Mouse (Mus musculus): ENCODE data around the gene Hist1h2bp. TPM values are rescaled to one million over a fixed set of nuclear protein-coding genes. Genes with fewer than 3 reads are reported as not detected.
"Not testable (repeated sequence)": the region's sequence is repeated elsewhere in the genome, so short reads cannot be mapped to it uniquely, and the experiment has no call there.

The Hist1h2bp gene
- total RNA-seq (2021), result 1 to 10 TPM; 5.4 to 5.7 TPM

DNA sequence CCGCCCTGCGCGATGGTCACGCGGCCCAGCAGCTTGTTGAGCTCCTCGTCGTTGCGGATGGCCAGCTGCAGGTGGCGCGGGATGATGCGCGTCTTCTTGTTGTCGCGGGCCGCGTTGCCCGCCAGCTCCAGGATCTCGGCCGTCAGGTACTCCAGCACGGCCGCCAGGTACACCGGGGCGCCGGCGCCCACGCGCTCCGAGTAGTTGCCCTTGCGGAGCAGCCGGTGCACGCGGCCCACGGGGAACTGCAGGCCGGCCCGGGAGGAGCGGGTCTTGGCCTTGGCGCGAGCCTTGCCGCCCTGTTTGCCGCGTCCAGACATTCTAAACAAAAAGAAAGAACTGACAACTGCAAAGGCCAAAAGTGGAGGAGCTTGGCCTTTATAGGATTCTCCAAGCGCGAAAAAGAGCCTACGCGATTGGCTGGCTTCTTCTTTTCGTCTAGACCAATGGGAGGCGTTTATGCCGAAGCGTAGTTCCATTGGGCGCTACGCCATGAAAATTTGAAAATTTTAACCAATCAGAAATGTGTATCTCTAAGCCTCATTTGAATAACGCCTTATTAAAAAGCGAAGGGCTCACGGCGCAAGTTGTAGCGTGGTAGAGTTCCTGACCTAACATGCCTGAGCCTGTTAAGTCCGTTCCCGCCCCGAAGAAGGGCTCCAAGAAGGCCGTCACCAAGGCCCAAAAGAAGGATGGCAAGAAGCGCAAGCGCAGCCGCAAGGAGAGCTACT is at the start of gene Hist1h2bp, which contains the start of gene Hist1h2an:
Gene Hist1h2bp (plus strand): TSS at position 563 of the 731 bp plus-strand sequence.
Gene Hist1h2an (minus strand): TSS at position 320 of the 731 bp plus-strand sequence.
- DNase-seq, result peak; percentile 77 to 86
- intact Hi-C loops (cut with DNase I), result loop anchor here (10.0 kb wide), 5 partner anchors 48 to 1898 kb away; partner anchors contain the start of genes Hist1h2ac, Hist1h2ai, Hist1h2ap and Hist1h2bc

DNA sequence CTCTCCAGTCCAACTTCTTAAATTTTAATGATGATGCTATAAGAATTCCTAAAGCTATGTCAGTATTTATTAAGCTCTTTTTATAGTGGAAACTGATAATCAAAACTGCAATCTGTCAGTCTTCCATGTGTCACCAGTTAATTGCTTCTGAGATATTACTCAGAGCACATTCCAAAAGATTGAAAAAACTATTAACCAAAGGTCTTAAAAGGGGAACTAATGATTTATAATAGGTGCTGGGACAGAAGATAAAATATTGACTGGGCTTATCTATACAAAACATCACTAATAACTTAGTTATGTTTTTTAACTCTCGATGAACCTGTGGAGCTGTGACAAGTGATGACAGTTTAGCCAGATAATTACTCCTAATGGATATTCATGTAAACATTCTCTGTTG is 42.3 kb upstream of the Hist1h2bp start:
- no peak for DNase-seq
- intact Hi-C loops (cut with DNase I), result loop anchor here (5.0 kb wide), 1 partner anchor 33 kb away; no protein-coding TSS in a partner anchor

DNA sequence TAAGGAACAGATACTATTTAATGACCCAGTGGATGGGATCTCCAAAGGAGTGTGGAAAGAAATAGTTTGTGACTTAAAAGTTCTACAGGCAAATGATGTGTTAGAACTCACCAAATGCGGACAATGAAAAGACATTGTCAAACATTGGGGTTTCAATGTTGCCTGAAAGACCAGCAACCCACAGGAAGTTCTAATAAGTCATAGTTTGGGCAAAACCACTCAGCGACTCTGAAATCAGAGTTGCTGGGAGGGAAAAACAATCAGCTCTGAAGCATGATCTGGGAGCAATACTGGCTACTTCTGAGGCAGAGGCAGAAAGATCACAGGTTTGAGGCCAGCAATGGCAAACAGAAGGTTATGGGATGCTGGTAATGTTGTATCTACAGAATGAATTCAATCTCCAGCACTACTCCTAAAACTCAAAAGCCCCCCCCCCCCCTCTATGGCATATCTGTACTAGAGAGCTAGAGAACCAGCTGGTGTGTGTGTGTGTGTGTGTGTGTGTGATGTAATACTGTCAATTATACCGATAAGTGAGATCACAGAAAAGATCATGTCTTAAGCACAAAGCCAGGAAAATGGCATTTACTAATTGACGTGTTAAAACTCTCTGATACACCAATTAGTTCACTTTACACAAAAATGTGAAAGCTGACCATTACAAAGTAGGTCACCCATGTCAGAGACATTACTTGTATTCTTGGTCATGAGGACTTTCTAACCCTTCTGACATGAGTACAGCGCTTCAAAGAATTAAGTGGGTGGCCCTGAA is 37.7 kb upstream of the Hist1h2bp start:
- intact Hi-C loops (cut with DNase I), result loop anchor here (1.0 to 5.0 kb wide), 2 partner anchors 15 to 37 kb away; no protein-coding TSS in a partner anchor
- no peak for DNase-seq

DNA sequence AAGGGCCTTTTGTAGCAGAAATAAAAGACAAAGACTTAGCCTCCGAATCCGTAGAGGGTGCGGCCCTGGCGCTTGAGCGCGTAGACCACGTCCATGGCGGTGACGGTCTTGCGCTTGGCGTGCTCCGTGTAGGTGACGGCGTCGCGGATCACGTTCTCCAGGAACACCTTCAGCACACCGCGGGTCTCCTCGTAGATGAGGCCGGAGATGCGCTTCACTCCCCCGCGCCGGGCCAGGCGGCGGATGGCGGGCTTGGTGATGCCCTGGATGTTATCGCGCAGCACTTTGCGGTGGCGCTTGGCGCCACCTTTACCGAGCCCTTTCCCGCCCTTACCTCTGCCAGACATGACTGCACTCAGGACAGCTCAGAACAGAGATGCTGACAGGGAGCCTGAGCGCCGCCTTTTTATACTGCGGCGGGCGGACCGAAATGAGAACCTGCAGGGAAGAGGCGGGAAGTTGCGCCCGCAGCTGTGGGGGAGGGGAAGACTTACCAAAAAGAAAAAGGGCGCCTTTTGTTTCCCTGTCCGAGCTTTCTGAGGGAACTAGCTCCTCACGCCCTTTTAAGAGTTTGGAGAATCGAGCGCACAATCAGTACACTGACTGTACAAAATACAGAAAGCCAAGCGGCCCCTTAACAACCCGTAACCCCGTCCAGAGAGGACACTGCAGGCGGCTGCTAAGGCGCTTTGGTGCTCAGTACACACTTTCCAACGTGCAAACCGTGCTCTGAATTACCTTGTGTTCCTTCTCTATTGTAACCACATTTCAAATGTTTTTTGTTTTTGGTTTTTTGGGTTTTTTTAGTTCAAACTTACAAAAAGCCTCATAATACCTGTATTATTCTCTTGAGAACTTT is 36.9 kb upstream of the Hist1h2bp start, which contains the start of gene Hist1h4k:
Gene Hist1h4k (minus strand): TSS at position 347 of the 859 bp plus-strand sequence.
- intact Hi-C loops (cut with DNase I), result loop anchor here (1.0 kb wide), 1 partner anchor 16 kb away; no protein-coding TSS in a partner anchor

DNA sequence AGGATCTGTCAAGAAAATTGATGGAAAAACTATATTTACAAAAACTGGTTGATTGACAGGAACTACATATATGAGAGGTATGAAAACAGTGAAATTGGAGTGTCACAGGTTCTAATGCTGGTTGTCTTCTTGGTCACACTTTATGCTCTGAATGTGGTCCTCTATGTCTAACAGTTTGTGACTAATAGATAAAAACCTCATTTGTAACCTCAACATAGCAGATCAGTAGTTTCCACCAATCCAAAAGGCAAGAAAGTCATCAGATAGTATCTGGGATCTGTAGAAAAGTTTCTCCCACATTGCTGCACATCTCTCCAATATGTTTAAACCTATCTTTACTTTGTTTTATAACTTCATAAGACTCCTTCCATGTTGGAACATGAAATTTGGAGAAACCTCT is 35.8 kb upstream of the Hist1h2bp start:
- intact Hi-C loops (cut with DNase I), result no loop called here
- no peak for DNase-seq

More for the DNA sequence above, 36.9 kb upstream of the Hist1h2bp start, which contains the start of gene Hist1h4k:
- DNase-seq, result peak; percentile 87

DNA sequence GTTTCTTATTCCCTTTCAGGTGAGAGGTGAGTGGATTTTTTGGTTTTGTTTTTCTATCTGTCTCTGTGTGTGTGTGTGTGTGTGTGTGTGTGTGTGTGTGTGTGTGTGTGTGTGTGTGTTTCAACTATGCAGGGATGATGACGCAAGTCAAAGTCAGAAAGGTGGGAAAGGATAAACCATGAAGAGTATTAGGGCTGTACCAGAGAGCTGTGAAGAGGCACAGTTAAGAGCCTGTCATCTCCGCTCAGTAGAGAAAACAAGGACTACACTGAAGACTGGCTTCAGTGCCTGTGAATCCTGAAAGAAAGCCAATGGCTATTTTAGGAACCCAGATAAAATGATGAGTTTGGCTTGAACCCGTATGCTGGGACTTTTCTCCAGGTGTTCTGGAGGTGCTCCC is 35.4 kb upstream of the Hist1h2bp start:
- DNase-seq, result no peak
- intact Hi-C loops (cut with DNase I), result no loop called here

DNA sequence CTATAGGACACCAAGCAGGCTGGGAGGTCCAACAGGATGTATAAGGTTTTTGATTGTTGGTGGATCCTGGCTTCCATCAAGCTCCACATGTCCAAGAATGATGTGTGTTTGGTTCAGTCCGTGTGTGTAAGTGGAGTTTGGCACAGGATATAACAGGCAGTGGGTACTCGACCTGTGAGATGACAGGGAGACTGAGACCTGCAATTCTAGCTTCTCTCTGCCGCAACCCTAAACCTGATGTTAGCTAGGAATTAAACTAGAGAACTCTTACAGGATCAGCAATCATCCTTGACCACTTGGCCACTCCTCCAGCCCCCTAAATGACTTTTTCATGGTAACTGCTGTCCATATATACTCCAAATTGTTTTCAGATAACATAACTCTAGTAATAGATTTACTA is 34.9 kb upstream of the Hist1h2bp start:
- DNase-seq, result no peak
- intact Hi-C loops (cut with DNase I), result no loop called here

DNA sequence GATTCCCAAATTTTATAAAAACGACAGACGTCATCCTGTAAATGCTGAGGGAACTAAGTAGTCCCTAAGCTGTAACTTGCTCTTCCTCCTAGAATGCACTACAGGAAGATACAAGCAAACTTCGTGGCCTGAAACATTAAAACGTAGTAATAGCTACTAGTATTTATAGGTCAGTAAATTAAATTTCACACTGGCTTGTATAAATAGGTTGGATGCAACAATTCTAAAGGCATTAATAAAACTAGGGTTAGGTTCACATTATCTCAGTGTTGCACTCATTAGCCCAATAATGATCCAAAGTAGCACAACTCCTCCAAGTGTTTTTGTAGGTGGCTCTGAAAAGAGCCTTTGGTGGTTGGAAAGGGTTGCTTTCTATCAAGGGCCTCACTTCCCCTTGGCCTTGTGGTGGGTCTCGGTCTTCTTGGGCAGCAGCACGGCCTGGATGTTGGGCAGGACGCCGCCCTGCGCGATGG is 34.2 kb upstream of the Hist1h2bp start:
- no peak for DNase-seq
- intact Hi-C loops (cut with DNase I), result no loop called here

DNA sequence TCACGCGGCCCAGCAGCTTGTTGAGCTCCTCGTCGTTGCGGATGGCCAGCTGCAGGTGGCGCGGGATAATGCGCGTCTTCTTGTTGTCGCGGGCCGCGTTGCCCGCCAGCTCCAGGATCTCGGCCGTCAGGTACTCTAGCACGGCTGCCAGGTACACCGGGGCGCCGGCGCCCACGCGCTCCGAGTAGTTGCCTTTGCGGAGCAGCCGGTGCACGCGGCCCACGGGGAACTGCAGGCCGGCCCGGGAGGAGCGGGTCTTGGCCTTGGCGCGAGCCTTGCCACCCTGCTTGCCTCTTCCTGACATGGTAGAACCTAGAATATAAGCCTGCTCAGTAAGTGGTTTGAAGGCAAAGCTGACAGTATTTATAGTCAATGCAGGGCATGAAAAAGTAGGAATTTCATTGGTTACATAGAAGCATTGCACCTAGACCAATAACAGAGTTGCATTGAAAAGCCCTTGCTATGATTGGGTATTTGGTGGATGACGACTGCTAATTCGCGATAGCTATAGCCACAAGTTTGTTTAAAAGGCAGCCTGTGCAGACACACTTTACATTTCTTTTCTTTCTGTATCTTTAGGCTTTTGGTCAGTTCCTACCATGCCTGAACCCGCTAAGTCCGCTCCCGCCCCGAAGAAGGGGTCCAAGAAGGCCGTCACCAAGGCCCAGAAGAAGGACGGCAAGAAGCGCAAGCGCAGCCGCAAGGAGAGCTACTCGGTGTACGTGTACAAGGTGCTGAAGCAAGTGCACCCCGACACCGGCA is 33.6 kb upstream of the Hist1h2bp start, which contains the start of the genes Hist1h2ak and Hist1h2bn:
Gene Hist1h2ak (minus strand): TSS at position 304 of the 762 bp plus-strand sequence.
Gene Hist1h2bn (plus strand): TSS at position 600 of the 762 bp plus-strand sequence.
- peak; percentile 40 to 65 for DNase-seq
- intact Hi-C loops (cut with DNase I), result not testable (repeated sequence)

DNA sequence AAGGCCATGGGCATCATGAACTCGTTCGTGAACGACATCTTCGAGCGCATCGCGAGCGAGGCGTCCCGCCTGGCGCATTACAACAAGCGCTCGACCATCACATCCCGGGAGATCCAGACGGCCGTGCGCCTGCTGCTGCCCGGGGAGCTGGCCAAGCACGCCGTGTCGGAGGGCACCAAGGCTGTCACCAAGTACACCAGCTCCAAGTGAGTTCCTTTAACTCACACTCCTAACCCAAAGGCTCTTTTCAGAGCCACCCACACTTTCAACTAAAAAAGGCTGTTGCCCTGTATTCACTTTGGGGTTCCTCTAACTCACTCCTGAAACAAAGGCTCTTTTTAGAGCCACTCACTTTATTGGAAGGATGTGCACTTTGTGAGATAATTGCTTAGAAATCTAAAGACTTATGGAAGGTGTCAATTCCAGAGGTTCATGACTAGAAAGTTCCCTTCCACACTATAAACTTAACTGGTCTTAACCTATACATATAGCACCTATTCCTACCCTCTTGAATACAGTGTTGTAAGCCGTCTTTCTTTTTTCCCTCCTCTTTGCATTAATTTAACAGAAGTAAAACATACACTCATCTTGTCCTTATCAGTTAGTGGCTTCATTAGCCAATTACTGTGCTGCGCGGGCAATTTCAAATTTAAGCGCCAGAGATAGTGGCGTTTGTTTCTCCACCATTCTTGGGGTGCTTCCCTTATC is 32.8 kb upstream of the Hist1h2bp start:
- intact Hi-C loops (cut with DNase I), result not testable (repeated sequence)
- peak in 1 of 2 experiments; percentile 6 for DNase-seq

DNA sequence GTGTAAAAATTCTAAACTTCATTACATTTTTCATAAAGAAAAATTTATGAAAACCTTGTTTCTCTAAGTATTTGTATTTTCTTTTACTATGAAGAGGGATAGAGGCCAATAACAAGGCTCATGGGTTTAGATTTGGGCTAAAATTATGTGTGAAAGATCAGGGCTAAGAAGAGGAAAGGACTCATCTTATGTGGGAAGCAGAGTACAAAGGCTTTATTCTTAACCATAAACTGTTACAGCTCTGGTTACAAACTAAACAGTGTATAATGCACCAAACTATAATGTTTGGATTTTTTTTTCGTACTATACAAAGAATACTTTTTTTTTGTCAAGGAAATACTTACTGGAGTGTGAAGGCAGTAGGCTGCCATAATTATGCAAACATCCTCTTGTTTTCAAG is 31.6 kb upstream of the Hist1h2bp start:
- intact Hi-C loops (cut with DNase I), result no loop called here
- no peak for DNase-seq

DNA sequence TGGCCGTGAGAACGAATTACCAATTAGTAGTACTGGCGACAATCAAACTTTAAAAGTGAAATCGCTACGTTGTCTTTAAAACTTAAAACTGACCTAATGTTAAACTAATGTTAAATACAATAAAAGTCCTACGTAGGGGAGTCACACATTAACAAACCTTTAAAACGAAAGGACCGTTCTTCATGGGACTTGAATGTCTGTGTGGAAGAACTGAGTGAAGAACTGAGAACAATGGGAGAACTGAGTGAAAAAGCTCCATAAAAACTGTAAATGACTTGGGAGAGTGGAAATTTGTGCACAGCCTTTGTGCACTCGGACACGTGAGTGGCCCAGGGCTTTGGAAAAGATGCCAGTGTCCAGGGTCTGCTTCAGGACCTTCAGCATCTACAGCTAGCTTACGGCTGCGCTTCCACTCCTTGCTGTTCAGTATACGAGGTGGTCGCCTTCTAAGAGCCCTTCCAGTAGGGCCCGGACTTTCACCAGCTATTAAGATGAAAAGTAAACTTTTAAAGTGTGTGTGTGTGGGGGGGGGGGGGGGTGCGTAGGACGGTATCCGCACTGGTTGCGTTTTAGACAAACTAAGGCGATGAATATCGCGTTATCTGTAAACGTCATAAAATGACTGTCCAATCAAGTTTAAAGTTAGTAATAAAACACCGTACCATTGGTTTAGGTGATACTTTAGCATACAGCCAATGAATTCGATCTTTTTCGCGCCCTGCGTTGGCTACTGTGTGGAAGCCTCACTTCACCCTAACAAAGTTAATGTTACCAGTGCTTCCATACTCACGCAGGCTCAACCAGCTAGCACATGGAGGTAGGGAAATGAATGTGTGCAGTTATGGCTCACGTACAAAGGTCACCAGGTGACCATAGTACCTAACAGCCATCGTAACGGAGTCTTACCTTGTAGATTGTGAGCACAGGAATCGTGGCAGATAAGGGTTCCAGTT is 8.2 kb upstream of the Hist1h2bp start:
- DNase-seq, result peak; percentile 58 to 65
- intact Hi-C loops (cut with DNase I), result no loop called here

DNA sequence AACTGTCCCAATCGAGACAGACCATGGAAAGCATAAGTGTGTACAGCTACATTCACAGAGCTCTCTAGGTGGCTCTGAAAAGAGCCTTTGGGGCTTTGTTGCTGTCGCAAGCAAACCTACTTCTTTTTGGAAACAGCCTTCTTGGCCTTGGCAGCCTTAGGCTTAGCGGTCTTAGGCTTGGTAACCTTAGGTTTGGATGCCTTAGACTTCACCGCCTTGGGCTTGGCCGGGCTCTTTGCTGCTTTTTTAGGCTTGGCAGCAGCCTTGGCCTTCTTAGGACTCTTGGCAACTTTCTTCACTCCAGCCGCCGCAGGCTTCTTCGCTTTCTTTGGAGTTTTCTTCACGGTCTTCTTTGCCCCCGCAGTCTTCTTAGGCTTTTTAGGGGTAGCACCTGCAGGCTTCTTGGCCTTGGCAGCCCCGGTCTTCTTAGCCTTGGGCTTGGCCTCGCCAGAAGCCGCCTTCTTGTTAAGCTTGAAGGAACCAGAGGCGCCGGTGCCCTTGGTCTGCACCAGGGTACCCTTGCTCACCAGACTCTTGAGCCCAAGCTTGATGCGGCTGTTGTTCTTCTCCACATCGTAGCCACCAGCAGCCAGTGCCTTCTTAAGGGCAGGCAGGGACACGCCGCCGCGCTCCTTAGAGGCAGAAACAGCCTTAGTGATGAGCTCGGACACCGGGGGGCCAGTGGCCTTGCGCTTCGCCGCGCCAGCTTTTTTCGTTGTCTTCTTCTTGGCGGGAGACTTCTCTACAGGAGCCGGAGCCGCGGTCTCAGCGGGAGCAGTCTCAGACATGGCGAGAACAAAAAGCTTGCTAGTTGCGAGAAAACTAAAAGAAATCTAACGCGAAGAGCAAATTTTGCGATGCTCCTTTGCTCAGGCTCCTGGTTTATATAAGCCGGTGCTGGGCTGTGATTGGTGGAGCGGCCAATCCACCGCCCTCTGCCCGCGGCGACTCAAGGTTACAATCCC is 7.2 kb upstream of the Hist1h2bp start, which contains the start of gene Hist1h1b:
Gene Hist1h1b (minus strand): TSS at position 859 of the 965 bp plus-strand sequence.
- DNase-seq, result peak; percentile 42 to 64
- intact Hi-C loops (cut with DNase I), result loop anchor here (10.0 kb wide), 5 partner anchors 55 to 1905 kb away; partner anchors contain the start of genes Hist1h2ac, Hist1h2ai, Hist1h2ap and Hist1h2bc

DNA sequence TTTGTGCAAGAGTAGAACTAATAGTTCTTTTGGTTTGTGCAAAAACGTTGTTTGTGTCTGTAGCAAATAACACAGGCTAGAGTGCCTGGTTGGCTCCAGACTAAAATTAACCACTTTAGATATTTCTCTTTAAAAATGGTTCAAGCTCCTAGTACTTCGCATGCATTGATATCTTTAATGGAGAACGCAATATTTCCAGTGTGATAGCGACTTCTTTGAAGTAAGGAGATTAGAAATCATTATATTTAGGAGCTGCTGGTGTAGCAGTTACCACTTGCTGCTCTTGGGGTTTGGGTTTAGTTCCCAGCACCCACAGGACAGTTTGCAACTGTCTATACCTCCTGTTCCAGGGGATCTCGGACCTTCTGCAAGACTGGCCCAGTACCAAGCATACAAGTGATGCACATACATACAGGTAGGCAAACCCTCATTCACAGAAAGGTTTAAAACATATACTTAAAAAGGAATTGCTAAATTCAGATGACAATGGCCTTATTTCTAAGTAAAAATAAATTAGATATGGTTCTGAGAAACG is 6.2 kb upstream of the Hist1h2bp start:
- intact Hi-C loops (cut with DNase I), result loop anchor here (10.0 kb wide), 5 partner anchors 54 to 1904 kb away; partner anchors contain the start of genes Hist1h2ac, Hist1h2ai, Hist1h2ap and Hist1h2bc
- no peak for DNase-seq

DNA sequence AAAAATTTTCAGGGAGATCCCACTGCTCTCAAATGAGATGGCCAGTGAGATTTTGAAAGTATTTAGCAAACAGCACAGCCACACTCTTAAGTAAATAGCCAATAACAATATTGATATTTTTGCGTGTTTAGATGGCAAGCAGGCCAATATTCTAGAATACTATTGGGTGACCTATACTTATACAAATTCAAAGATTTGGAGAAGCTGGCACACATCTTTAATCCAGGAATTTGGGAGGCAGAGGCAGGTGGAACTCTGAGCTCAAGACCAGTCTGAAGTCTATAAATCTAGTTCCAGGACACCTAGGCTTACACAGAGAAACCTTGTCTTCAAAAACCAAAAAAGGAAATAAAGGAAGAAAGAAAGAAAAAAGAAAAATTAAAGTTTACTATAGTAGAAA is 5.6 kb upstream of the Hist1h2bp start:
- DNase-seq, result no peak
- intact Hi-C loops (cut with DNase I), result loop anchor here (10.0 kb wide), 5 partner anchors 53 to 1903 kb away; partner anchors contain the start of genes Hist1h2ac, Hist1h2ai, Hist1h2ap and Hist1h2bc
